Mouse (Mus musculus): ENCODE measurements at regions not wholly inside any gene's neighbourhood (a gene's known extent, or its start where the extent isn't known, plus 50 kb on each side); places are given as distances from the start of the nearest gene placed in this dataset.

DNA sequence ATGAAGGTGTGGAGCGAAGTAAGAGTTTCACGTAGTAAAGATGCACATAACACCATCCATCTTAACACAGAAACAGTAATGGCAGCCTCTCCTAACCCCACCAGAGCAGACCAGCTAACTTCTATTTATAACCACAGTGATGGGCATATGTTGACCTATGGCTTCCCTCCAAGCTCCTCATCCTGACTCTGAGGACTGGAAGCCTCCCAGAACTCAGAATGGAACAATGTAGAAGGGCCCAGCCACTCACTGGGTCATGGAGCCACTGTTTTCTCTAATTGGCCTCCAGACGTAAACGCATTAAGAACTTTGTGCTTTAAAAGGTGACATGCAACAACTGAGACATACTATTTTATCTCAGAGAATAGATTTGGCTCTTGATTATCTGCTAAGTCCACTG is 77.0 kb downstream of the Irs2 start:
- DNase-seq (ENCODE audit: low spot score in 2 of 2), result no peak

DNA sequence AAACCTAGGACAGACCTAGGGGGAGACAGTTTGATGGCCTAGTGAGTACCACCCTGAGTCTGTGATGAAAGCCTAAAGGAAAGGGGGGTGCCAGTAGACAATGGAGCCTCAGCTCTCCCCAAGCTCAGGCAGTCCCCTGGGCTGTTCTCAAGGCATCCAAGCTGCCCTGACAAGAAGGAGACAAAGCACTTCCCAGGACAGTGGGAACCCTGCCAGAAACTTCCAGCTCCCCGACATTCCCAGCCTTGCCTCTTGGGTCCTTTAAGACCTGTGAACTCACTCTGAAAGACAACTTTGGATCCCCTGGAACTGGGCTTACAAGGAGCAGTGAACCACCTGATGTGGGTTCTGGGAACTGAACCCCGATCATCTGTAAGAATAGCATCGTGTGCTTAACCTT is 79.4 kb downstream of the Irs2 start:
- DNase-seq (ENCODE audit: low spot score in 2 of 2), result no peak

DNA sequence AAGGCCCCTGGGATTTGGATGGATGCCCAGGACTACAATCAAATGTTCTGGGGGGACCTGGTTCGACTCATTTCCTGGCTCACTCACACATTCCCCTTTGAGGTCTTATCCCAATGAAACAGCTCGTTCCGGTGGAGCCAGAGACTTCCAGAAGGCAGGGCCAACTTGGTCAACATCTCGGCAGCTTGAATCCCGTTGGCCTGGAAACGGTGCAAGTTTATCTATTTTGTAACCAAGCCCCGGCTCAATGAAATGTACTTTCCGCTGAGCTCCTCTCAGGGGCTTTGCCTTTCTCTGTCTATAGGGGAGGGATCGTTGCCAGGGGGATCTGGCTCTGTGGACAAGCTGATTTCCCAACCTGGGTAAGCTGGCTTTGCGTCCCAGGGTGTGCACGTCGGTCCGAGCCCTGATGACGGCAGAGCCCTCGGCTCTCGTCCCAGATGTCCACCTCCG is 79.9 kb downstream of the Irs2 start:
- DNase-seq (ENCODE audit: low spot score in 2 of 2), result peak in 1 of 2 experiments; percentile 19

DNA sequence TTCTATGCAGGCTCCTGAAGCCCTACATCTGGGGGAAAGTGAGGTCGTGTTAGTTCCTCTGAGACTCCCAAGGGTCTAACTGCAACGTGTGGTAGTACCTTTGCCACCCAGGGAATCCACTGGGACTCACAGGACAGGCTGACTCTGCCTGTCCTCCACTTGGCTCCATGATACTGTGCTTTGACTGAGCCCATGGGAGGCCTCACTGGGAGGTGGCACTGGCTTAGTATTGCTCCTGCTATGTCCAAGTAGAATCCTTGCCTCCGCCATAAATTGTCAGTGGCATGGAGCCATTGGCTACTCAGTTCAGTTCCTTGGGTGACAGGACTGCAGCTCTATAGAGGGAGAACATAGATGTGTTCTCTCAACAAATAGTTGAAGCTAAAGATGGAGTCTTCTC is 81.1 kb downstream of the Irs2 start:
- no peak for DNase-seq (ENCODE audit: low spot score in 2 of 2)

DNA sequence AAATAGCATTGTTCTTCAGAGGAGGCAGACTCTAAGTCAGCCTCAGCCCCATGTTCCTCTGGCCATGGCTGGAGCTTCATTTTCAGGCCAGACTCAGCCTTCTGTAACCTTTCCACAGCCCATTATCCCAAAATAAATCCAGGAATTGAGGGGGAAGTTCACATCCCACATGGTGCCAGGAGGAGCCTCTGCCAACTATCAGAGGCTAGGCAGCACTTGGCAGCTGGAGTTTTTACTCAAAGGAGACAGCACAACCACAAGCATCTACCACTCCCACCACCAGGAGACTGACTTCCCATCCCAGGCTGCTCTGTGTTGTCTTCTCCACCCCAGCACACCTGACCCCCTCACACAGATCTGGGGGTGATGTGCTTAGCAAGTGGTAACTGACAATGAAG is 81.7 kb downstream of the Irs2 start:
- DNase-seq (ENCODE audit: low spot score in 2 of 2), result peak in 1 of 2 experiments; percentile 20

DNA sequence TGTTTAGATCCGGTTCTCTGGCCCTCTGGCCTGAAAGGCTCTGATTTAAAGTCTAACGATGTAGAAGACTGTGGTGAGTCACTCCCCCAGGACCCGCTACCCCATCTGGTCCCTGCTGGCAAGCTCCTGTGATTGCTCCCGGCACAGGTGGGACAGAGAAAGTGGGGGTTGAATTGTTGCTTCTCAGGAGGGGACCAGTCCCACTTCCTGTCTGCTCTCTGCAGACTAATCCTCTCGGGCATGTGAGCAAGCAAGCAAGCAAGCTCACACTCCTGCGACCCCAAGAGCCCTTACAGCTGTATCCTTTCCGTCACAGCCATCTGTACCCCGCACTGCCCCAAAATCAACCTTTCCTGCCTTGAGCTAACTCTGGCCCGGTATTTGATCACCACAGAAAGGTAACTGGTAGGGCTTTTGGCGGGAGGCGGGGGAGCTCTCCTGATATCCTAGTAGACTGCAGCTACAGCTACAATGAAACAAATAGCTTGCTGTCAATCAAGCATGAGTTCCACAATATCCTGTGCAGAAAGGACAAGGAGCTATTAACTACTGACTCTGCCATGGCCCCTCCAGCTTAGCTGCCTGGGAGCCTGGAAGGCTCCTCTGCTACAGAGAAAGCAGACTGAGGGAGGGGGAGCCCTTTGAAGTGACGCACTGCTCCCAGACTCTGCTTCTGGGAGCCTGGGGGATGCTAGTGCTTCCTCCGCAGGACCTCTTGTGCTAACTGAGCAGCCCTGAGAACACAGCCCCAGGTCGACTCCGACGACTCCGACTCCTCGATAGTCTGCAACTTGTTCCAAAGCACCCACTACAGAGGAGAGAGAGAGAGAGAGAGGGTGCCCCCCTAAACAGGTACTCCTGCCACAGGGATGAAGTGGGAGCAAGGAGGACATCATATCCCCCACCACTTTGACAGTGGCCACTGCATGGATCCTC is 82.4 kb downstream of the Irs2 start:
- peak in 1 of 2 experiments; percentile 13 for DNase-seq (ENCODE audit: low spot score in 2 of 2)

DNA sequence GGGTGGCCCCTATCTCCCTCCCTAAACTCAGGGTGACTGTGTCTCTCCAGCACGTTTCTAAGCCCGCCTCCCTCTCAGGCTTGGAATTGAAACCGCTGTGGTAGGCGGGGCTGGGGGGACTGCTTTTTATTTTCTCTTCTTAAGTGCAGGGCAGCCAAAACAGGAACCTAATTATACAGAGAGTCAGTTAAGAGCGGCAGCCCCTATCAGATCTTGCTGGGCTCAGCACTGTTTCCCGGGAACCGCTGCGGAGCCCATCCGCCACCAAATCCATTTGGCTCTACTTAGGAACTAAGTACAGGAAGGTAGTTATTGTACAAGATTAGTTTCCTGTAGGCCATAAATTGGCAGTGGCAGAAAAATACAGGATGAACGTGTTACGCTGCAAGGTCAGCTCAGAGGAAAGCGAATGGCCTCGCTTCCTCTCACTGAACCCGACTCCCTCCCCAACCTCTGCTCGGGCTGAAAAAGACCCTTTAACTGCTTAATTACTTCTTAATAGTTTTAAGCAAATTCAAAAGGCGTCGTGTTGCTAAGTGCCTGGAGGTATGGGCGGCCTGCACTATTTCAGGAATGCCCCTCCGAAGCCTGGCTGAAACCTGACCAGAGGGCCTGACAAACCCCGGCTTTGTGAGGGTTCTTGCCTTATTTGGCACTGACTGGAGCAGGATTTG is 83.6 kb downstream of the Irs2 start:
- peak in 1 of 2 experiments; percentile 17 for DNase-seq (ENCODE audit: low spot score in 2 of 2)

DNA sequence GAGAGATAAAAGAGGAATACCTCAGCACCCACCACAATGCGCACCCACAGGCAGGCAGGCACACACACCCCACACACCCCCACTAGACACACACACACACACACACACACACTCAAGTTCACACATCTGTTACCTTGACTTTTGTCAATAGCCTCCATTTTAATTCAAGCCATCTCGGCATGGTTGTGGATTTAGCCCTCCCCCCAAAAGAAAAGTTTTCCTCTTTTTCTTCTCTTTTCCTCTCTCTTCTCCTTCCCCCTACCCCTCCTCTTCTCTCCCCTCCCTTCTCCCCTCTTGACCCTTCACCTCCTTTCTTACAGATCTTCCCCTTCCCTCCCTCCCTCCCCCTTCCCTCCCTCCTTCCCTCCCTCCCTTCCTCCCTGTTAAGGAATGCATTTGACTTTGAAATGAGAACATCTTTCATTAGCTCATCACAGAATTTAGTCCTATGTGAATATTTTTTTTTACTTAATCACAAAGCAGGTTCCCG is 84.2 kb downstream of the Irs2 start:
- DNase-seq (ENCODE audit: low spot score in 2 of 2), result no peak

DNA sequence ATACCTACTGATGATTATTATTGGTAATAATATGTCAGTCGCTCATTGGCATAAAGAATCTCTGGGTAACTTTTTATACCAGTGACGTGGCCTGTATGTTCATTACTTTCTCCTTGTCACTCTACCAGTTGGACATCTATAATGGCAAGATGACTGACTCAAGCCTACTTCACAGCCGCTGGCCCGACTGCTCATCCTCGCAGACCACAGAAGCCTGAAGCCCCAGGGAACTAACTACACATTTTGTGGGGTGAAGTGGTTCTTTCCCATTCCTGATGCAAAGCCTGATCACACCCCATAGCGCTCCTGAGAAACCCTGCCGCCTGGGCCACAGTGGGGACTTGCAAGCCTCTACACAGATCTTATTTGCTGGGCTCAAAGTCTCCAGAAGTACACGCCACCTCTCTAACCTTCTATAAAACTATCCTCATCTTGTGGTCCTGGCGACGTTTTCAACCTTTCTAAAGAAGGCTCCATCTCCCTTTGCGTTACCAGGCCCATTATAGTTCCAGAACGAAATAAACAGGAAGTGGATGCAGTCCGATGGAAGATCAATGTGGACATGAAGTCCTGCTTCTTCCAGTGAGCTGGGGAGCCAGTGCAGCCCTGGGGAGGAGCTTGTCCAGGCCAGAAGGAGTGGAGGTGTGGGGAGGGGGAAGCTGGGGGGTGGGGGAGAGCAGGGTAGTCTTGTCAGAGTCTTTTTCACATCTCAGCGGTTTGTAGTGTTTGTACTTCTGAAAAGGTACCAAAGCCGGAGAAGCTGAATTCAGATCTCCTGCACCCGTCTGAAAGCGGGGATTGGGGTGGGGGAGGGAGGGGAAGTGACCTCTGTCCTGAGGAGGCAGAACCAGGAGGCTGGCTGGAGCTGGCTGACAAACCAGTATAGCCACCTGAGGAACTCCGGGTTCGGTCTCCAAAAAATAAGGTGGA is 84.9 kb downstream of the Irs2 start:
- no peak for DNase-seq (ENCODE audit: low spot score in 2 of 2)

DNA sequence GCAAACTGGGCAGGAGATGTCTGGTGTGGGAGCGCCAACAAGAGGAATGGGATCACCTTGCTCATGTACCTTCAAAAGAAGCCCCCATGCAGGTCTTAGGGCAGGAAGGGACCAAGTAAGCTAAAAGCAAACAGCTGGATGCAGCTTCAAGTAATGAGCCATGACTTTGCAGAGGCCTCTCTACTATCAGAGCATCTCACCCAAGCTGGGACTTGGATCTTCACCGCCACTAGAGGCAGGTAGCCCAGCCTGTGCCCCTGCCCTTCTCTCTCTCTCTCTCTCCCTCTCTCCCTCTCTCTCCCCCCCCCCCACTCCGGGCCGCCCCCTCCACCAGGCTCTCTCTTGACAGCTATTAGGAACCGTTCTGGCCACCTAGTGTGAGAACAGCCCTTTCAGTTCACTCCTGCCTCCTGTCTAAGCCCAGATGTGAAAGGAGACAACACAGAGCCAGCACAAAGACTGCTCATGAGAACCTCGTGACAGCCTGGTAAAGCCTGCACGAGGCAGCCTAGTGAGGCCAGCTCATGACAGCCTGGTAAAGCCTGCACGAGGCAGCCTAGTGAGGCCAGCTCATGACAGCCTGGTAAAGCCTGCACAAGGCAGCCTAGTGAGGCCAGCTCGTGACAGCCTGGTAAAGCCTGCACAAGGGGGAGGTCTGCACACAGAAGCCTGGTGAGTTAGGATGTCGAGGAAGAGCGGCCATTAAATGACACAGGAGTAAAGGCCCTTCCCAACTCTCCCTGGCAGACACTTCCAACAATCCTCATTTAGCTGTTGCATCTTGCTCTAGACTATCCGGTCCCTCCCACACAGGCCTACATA is 85.8 kb downstream of the Irs2 start:
- no peak for DNase-seq (ENCODE audit: low spot score in 2 of 2)

DNA sequence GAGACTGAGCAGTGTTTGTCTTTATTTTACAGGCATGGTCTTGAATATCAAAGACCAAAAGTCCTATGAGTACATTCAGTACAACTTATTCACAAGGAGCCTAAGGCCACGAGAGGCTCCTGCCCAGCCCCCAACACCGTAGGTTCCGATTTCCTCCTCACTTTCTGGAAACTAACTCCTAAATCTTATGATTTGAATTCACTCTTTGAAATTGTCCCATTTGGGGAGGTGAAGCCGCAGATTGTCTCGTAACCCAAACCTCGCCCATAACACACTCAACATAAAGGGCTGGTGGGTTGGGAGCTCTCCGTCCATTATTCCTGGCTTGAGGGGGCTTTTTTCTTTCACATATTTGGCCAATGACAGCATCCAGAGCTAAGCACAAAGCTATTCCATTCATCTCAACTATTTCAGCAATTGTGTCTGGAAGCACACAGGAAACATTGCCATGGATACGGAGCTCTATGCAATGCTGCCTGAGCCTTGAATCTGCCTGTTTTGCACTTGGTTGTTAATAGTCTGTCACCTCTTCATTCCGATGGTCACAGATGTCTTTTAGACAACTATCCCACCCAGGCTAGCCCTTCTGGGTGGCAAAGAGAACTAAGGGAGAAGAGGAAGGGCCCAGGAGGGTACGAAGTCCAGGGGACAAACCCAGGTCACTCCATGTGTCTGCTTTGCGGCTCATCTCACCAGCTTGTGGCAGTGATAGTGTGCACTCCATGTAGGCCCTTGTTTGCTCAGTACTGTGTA is 86.6 kb downstream of the Irs2 start:
- no peak for DNase-seq (ENCODE audit: low spot score in 2 of 2)

DNA sequence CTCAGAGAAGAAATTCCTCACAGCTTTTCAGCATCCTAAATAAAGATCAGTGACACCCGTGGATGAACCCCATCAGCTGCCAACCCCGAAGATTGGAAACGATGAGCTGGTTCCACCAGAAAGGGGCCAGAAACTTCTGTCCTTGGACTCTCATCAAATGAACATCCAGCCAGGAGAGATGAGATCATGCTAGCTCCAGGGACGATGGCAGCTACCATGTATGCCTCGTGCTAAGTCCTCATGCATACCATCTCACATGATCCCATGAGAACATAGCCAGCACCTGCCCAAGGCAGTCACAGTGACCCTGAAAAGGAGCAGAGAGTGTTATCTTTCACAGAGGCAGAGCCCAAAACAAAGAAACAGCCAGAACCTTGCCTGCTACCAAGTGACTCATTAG is 88.6 kb downstream of the Irs2 start:
- DNase-seq (ENCODE audit: low spot score in 2 of 2), result no peak

DNA sequence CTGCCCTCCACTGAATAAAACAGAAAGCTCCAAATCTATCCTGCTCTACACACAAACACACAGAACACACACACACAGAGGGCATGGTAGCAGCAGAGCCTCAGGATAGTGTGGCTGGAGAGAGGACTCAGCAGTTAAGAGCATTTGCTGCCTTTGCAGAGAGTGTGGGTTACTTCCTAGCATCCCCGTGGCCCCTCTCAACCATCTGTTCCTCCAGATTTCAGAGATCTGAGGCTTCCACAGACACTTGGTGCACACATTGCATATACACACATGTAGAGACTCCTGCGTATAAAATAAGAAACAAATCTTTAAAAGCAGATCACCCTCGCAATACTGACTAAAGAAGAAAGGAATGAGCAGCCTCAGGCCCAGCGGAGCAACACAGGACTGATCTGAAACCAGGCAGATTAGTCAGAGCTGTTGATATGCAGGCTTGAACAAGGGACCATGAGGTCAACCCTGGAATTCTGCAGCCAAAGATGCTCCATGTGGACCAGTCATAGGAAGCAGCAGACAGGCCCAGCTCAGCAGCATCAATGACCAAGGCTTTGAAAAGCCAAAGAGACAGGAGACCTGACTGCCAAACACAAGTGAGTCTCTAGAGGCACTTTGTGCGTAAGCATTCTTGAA is 89.7 kb downstream of the Irs2 start:
- DNase-seq (ENCODE audit: low spot score in 2 of 2), result peak in 1 of 2 experiments; percentile 10

DNA sequence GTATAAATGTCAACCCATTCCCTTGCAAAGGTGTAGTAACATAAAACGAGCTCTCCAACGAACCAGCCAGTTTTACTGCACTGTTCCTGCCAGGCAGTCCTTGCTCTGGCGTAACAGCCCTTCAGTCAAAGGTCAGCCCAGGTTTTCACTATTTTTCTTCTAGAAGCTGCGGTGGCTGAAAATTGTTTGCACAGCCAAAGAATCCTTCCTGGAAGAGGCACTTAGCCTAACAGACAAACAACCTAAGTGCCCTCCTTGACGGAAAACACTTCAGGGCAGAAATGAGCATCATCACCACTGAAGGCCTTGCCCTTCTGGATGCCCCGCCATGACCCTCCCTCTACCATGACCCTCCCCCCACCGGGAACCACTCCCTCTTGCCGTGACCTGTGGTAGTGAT is 93.6 kb downstream of the Irs2 start:
- no peak for DNase-seq (ENCODE audit: low spot score in 2 of 2)

DNA sequence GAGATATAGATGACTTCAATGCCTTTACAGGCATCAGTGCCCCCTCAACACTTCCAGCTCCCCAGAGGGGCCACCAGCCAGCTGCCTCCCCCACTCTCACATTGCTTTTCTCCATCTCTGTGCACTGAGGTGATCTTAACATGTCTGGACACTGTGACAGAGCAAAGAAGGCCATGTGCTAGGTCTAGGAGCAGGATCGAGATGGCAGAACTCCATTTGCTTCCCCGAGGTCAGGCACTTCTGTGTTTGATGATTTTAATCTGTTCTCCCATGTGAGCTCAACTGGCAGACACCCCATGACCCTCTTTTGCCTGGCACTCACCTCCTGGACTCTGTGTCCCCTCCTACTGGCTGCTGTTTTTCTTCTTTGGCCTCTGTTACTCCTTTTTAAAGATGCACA is 95.8 kb downstream of the Irs2 start:
- DNase-seq (ENCODE audit: low spot score in 2 of 2), result no peak

DNA sequence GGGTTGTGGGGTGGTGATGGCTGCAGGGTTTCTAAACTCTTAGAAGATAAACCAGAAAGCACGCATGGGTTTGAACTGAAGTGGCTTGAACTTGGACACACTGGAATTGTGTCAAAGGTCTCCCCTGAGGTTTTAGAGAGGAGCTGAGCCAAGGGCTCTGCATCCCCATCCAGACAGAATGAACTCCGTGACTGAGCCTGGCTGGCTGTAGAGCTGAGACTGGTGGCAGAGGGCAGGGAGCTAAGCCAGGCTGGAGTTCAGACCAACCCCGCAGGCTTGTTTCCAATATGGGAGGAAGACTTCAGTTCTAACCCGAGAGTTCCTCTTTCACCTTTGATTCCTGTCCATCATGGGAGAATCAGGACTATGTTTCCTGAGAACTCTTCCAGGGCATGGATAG is 96.9 kb downstream of the Irs2 start:
- no peak for DNase-seq (ENCODE audit: low spot score in 2 of 2)

DNA sequence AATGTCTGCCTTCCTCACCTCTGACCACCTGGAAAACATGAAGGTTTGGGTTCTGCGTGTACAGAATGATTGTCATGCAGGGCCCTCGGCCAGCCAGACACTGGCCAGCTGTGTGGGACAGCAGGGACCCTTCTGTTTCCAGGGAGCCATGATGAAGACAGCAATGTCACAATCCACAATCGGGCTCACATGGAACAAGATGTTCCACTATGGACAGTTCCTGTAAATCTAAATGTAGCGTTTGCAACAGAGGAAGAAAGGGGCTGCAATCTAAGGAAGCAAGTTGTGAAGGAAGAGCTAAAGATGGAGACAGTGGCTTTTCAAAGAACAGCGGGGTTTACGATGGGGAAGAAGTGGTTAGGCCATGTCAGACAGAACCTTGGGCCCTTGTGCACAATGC is 97.3 kb downstream of the Irs2 start:
- no peak for DNase-seq (ENCODE audit: low spot score in 2 of 2)

DNA sequence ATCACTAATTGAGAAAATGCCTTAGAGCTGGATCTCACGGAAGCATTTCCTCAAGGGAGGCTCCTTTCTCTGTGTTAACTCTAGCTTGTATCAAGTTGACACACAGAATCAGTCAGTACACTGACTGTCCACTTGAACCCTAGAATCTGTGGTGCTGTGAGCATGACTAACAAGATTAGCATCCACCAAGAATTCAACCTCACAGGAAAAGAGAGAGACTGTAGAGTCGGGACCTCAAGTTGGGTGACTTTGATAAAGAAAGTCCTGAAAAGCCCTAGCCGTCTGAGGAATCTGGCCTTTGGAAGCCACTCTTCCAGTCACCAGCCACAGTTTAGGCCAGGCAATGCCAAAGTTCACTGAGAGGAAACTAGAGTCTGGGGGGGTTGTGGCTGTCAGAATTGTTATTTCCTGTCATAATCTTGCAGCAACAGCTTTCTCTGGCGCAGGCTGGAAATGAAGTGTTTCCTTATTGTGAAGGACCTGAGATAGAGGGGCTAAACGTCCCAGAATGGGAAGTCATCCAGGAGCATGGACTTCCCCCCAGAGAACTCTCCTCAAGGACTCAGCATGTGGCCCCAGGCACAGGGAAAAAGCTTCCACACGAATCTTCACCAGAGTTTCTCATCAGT is 97.9 kb downstream of the Irs2 start:
- DNase-seq (ENCODE audit: low spot score in 2 of 2), result no peak

DNA sequence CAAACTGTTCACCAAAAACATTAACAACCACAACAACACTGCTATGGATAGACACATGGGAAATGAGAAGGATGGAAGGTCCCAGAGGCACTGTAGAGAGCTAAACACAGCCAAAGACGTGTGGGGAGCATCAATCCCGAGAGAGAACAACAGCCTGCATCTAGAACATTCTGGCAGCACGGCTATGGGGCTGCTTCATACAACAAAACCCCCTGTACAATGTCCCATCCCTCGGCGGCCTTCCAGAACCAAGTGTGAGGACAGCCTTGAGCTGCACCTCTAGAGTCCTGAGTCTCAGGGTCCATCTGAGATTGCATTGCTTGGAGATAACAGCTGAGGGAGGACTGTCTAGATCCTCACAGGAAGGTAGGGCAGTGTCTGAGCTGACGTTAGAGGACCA is 99.1 kb downstream of the Irs2 start:
- no peak for DNase-seq (ENCODE audit: low spot score in 2 of 2)

Data from left cerebral cortex, adult 9 months (tissue).